8 mouse cellular contexts compared by ENCODE assay signal in the genomic region with DNA sequence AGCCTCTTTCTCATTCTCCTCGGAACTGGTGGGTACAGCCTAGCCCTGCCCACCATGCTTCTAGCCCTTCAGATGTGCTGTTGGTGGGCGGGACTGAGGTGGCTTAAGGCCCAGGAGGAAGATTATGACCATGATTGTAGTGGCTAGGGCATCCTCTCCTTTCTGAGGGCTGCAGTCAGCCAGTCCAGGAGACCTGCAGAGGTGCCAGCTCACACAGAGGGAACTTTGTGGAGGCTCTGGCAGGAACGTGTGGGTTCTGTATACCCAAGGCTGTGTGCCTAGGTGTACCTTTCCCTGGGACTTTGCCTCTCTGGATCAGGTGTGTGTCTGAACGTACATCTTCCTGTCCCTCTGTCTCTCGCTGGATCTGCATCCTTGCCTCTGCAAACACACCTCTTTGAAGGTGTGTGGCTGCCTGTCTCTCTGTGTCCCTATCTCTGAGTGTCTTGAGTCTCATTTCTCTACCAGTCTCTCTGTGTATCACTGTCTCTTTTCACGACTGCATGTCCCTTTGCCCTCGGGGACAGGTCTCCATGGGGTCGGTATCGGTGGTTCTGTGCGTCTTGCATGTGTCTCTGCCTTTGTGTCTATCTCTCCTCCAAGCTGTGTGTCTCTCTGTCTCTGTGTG. TPM values are rescaled to one million over a fixed set of nuclear protein-coding genes. Genes with fewer than 3 reads are reported as not detected.
DNase-seq lines count a peak whose midpoint lies in the region; ATAC-seq and TF ChIP-seq lines count a peak whose summit lies in the region.

No protein-coding gene starts in this region.

- no peak overlapping the region for H3K27ac ChIP-seq in heart, embryonic 12.5 days (ENCODE audit: poor library complexity, severe bottlenecking)
- H3K27ac ChIP-seq in hindbrain, postnatal 0 days, result peak overlapping the region; percentile 88

- no peak for DNase-seq in heart, postnatal 36 days
- peak; percentile 17 for DNase-seq in A20 (ENCODE audit: low read depth, low spot score)
- DNase-seq in cerebellum, postnatal 14 days, result peak; percentile 48 to 62
- DNase-seq in hindbrain, postnatal 0 days (ENCODE audit: low spot score), result peak; percentile 37
- peak; percentile 56 for DNase-seq in naive thymus-derived CD4-positive, alpha-beta T cell, adult 2 months (ENCODE audit: low read depth)
- no peak for DNase-seq in urinary bladder, postnatal 10 days (ENCODE audit: low spot score)
- no peak for DNase-seq in adrenal gland, postnatal 14 days

- H3K4me2 ChIP-seq in heart, embryonic 12.5 days, result peak overlapping the region; percentile 88
- peak overlapping the region; percentile 69 for H3K4me2 ChIP-seq in hindbrain, postnatal 0 days (ENCODE audit: low read depth, low read length)

- no peak for ATAC-seq in heart, embryonic 12.5 days (ENCODE audit: insufficient number of reproducible peaks, low FRiP score)
- peak; percentile 13; the same call in 1 of the 2 replicates for ATAC-seq in hindbrain, postnatal 0 days

- 18% methylated on average over 10 of the region's 10 CpGs for WGBS in heart, embryonic 12.5 days
- WGBS in hindbrain, postnatal 0 days, result 9% methylated on average over 10 of the region's 10 CpGs

- H3K4me1 ChIP-seq in heart, embryonic 12.5 days (replicated peaks), result peaks cover 17% of the 10 kb centered on the region
- H3K4me1 ChIP-seq in hindbrain, postnatal 0 days (ENCODE audit: insufficient read depth, low read length), result peaks cover 41% of the 10 kb centered on the region

- intact Hi-C loops in heart, postnatal 36 days (cut with DNase I), result no loop called here

- no peaks in the 10 kb centered on the region for H3K9me3 ChIP-seq in heart, embryonic 12.5 days (replicated peaks)
- H3K9me3 ChIP-seq in hindbrain, postnatal 0 days (ENCODE audit: low read length), result no peaks in the 10 kb centered on the region

- H3K27me3 ChIP-seq in heart, embryonic 12.5 days (replicated peaks), result peaks cover 14% of the 10 kb centered on the region
- H3K27me3 ChIP-seq in hindbrain, postnatal 0 days (ENCODE audit: insufficient read depth, low read length), result no peaks in the 10 kb centered on the region

- peak overlapping the region; percentile 61 for H3K4me3 ChIP-seq in heart, embryonic 12.5 days
- peak overlapping the region; percentile 61 for H3K4me3 ChIP-seq in hindbrain, postnatal 0 days (ENCODE audit: low read length)

- no peak for TF ChIP-seq CTCF in hindbrain, postnatal 0 days (IDR thresholded peaks at IDR 0.05; ENCODE audit: low read depth)

- H3K36me3 ChIP-seq in heart, embryonic 12.5 days, result no peaks in the 10 kb centered on the region
- no peaks in the 10 kb centered on the region for H3K36me3 ChIP-seq in hindbrain, postnatal 0 days (ENCODE audit: insufficient read depth, low read length)

- peak overlapping the region; percentile 82 for H3K9ac ChIP-seq in heart, embryonic 12.5 days
- peak overlapping the region; percentile 93 for H3K9ac ChIP-seq in hindbrain, postnatal 0 days (replicated peaks; ENCODE audit: low read length)

RNA-seq across cellular contexts. Expression of gene Enho, which starts 0.8 kb away (rescaled TPM):
- 4.4 and 4.9 TPM in 2 replicates for polyA plus RNA-seq in heart, embryonic 12.5 days (2016; fragmentation: Nextera tagmentation; extraction: Ambion mirVana)
- total RNA-seq in heart, postnatal 36 days (2021), result 1 to 10 TPM; 9.1 to 9.9 TPM
- total RNA-seq in hindbrain, postnatal 0 days (2014; rRNA removed), result 179 and 205 TPM in 2 replicates
- 139 and 141 TPM in 2 replicates for polyA plus RNA-seq in hindbrain, postnatal 0 days (2015; fragmentation: Nextera tagmentation; extraction: Ambion mirVana)
- 3.5 and 6.9 TPM in 2 replicates for total RNA-seq in adrenal gland, postnatal 14 days (2021)

RNA-seq across cellular contexts. Expression of gene Cntfr, which starts 57.6 kb away (rescaled TPM):
- polyA plus RNA-seq in heart, embryonic 12.5 days (2016; fragmentation: Nextera tagmentation; extraction: Ambion mirVana), result 3.7 TPM in 2 replicates
- total RNA-seq in heart, postnatal 36 days (2021), result 1 to 10 TPM; 2.6 to 3.8 TPM
- total RNA-seq in hindbrain, postnatal 0 days (2014; rRNA removed), result 59.3 and 61.9 TPM in 2 replicates
- polyA plus RNA-seq in hindbrain, postnatal 0 days (2015; fragmentation: Nextera tagmentation; extraction: Ambion mirVana), result 18.5 and 22.1 TPM in 2 replicates
- 61.2 and 63.2 TPM in 2 replicates for total RNA-seq in adrenal gland, postnatal 14 days (2021)

Comparison
In these comparisons a context has a peak if more than half of its experiments do, and no peak if none do; other contexts are left out.
1. DNase-seq: peak in A20 (single experiment), cerebellum, postnatal 14 days (2 of 2), hindbrain, postnatal 0 days (single experiment) and naive thymus-derived CD4-positive, alpha-beta T cell, adult 2 months (single experiment); none in heart, postnatal 36 days (0 of 2), urinary bladder, postnatal 10 days (single experiment) and adrenal gland, postnatal 14 days (single experiment).
2. RNA of gene Enho, which starts 0.8 kb away (total RNA-seq): 179 to 205 TPM in hindbrain, postnatal 0 days; 9.1 to 9.9 TPM in heart, postnatal 36 days and 3.5 to 6.9 TPM in adrenal gland, postnatal 14 days; every median in the first group is over 10 times any median in the second.
3. RNA of gene Cntfr, which starts 57.6 kb away (total RNA-seq): 61.2 to 63.2 TPM in adrenal gland, postnatal 14 days and 59.3 to 61.9 TPM in hindbrain, postnatal 0 days; 2.6 to 3.8 TPM in heart, postnatal 36 days; every median in the first group is over 10 times any median in the second.